Mouse (Mus musculus): Measurements from ENCODE around the gene Rai1. TPM values are rescaled to one million over a fixed set of nuclear protein-coding genes. Genes with fewer than 3 reads are reported as not detected.

Rai1 gene
- polyA plus RNA-seq, 1 experiment from 2014 or later = 3.7 TPM

DNA sequence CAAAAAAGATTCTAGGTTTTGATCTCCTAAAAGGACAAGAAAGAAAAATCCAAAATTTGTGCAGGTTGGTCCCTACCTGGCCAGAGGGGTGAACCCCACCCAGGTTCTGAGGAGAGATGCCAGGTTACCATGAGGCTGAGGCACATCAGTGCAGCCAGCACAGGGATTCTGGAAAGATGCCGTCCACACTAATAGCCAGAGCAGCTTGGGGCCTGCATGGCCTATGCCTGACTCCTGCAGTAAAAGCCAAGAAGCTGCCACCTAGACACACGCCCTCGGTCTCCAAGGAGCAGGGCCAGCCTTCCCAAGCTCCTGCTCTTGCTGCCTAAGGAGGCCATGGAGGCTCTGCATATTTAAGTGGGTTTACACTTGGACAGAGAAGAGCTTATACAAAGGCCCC is 126.5 kb downstream of the Rai1 start:
- ATAC-seq (ENCODE audit: low read depth) = no peak
- H3K4me1 ChIP-seq (ENCODE audit: control insufficient read depth, low read depth, low read length) = no peaks in the 10 kb centered on the region; the same call in none of the 2 replicates
- no peak overlapping the region for H3K4me3 ChIP-seq (ENCODE audit: low read depth, low read length)
- H3K36me3 ChIP-seq (ENCODE audit: control insufficient read depth, insufficient read depth) = no peaks in the 10 kb centered on the region
- no peaks in the 10 kb centered on the region for H3K27me3 ChIP-seq (ENCODE audit: control insufficient read depth, insufficient read depth, low read depth, low read length)
- WGBS (ENCODE audit: insufficient replicate concordance) = 85% methylated on average over 3 of the region's 3 CpGs
- H3K4me2 ChIP-seq (ENCODE audit: low read depth, low read length) = no peak overlapping the region
- no peak overlapping the region for H3K9ac ChIP-seq (ENCODE audit: low read depth, low read length)
- no peak overlapping the region for H3K27ac ChIP-seq (ENCODE audit: low read length)
- no peaks in the 10 kb centered on the region for H3K9me3 ChIP-seq (replicated peaks; ENCODE audit: control insufficient read depth, low read length)

DNA sequence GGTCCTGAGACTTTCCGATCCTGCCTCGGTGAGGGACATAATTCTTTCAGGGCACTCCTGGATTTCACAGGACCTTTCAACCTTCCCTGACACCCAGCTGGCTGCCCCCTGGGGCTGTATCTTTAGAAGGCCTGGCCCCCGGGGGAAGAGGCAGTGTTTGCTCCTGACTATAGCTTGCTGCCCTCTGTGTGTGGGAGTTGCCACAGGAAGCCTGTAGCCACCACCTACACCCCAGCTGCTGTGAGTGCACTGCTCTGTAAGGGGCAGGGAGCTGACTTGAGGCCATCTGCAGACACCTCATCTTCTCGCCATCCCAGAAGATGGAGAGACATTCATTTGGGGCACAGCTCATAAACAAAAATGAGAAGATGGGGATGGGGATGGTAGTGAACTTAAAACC is 127.1 kb downstream of the Rai1 start:
- 42% methylated on average over 4 of the region's 4 CpGs for WGBS (ENCODE audit: insufficient replicate concordance)
- H3K36me3 ChIP-seq (ENCODE audit: control insufficient read depth, insufficient read depth) = no peaks in the 10 kb centered on the region
- ATAC-seq (ENCODE audit: low read depth) = no peak

DNA sequence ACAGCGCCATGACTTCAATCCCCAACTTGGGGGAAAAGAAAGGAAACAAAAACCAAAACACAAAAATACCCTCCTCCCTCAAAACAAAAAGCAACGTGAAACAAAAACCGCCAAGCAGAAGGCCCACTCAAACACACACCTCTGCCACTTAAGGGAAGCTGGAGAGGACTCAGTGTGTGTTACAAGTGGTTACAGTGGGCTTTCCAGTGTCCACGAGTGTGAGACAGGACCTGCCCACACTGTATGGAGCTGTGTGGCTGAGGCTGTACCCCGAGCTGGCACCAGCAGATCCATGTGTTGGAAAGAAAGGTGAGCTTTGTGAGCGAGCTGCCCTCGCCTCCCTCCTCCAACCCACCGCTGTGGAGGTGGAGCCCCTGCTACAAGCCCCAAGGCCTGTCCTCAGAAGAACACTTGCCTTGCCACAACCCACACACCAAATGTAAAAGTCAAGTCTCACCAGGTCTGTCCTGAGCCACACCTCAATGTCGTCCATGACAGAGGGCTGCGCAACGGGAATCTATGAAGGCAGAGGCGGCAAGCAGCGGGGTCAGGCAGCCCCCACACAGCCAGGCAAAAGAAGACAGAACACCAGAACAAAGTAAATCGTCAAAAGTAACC is 127.7 kb downstream of the Rai1 start:
- Histone ChIP-seq H3K9me3 (replicated peaks; ENCODE audit: control insufficient read depth, low read length) (no peaks in the 10 kb centered on the region), H3K4me1 (ENCODE audit: control insufficient read depth, low read depth, low read length) (no peaks in the 10 kb centered on the region; the same call in none of the 2 replicates), H3K9ac (ENCODE audit: low read depth, low read length) (no peak overlapping the region), H3K4me2 (ENCODE audit: low read depth, low read length) (no peak overlapping the region), H3K27ac (ENCODE audit: low read length) (no peak overlapping the region), H3K4me3 (ENCODE audit: low read depth, low read length) (no peak overlapping the region), H3K27me3 (ENCODE audit: control insufficient read depth, insufficient read depth, low read depth, low read length) (no peaks in the 10 kb centered on the region), H3K36me3 (ENCODE audit: control insufficient read depth, insufficient read depth) (no peaks in the 10 kb centered on the region)
- WGBS (ENCODE audit: insufficient replicate concordance) = 74% methylated on average over 14 of the region's 14 CpGs
- ATAC-seq (ENCODE audit: low read depth) = no peak

More for the DNA sequence above, 127.1 kb downstream of the Rai1 start:
- Histone ChIP-seq H3K9ac (ENCODE audit: low read depth, low read length) (no peak overlapping the region), H3K9me3 (replicated peaks; ENCODE audit: control insufficient read depth, low read length) (no peaks in the 10 kb centered on the region), H3K4me2 (ENCODE audit: low read depth, low read length) (no peak overlapping the region), H3K27ac (ENCODE audit: low read length) (no peak overlapping the region), H3K4me1 (ENCODE audit: control insufficient read depth, low read depth, low read length) (no peaks in the 10 kb centered on the region; the same call in none of the 2 replicates), H3K4me3 (ENCODE audit: low read depth, low read length) (no peak overlapping the region), H3K27me3 (ENCODE audit: control insufficient read depth, insufficient read depth, low read depth, low read length) (no peaks in the 10 kb centered on the region)

DNA sequence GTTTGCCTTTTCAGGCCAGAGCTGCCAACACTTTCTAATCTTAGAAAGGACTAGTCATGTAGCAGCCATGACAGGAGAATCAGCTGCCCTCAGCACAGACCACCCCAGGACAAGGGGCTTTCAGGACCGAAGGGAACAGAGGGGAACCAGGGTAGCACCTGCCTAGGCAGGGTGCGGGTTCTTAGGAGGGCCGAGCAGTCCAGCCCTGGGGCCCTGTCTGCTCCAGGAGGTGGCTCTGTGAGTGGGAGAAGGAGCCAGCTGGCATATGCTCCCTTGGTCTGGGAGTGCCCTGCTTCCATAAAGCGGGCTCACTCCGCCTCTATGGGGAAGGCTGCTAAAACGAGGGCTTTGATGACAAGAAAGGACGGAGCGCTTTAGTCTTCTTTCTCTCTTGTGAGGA is 128.4 kb downstream of the Rai1 start:
- Histone ChIP-seq H3K9me3 (replicated peaks; ENCODE audit: control insufficient read depth, low read length) (no peaks in the 10 kb centered on the region), H3K4me3 (ENCODE audit: low read depth, low read length) (no peak overlapping the region), H3K9ac (ENCODE audit: low read depth, low read length) (no peak overlapping the region), H3K27ac (ENCODE audit: low read length) (no peak overlapping the region), H3K4me2 (ENCODE audit: low read depth, low read length) (no peak overlapping the region), H3K4me1 (ENCODE audit: control insufficient read depth, low read depth, low read length) (no peaks in the 10 kb centered on the region; the same call in none of the 2 replicates), H3K27me3 (ENCODE audit: control insufficient read depth, insufficient read depth, low read depth, low read length) (no peaks in the 10 kb centered on the region), H3K36me3 (ENCODE audit: control insufficient read depth, insufficient read depth) (no peaks in the 10 kb centered on the region)
- no peak for ATAC-seq (ENCODE audit: low read depth)
- 81% methylated on average over 8 of the region's 8 CpGs for WGBS (ENCODE audit: insufficient replicate concordance)

DNA sequence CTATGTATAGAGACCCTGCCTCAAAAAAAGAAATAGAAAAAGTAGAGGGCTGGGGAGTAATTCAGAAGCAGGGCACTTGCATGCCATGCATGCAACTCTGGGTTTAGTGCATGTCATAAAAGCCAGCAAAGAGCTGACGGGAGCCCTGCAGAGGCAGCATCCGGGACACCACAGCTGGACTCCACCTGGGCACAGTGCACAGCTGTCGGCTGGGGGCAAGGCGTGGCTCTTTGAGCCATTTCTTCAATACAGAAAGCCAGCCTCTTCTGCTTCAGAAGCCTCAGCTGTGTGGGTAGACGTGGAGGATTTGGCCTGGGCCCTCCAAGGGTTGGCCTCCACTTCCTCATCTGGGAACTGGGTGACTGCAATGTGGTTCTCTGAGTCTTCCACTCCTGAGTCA is 130.5 kb downstream of the Rai1 start:
- H3K4me2 ChIP-seq (ENCODE audit: low read depth, low read length) = no peak overlapping the region
- H3K4me1 ChIP-seq (ENCODE audit: control insufficient read depth, low read depth, low read length) = no peaks in the 10 kb centered on the region; the same call in none of the 2 replicates
- H3K9ac ChIP-seq (ENCODE audit: low read depth, low read length) = no peak overlapping the region
- H3K27ac ChIP-seq (ENCODE audit: low read length) = no peak overlapping the region
- H3K36me3 ChIP-seq (ENCODE audit: control insufficient read depth, insufficient read depth) = peaks cover 4% of the 10 kb centered on the region
- H3K4me3 ChIP-seq (ENCODE audit: low read depth, low read length) = no peak overlapping the region
- no peak for ATAC-seq (ENCODE audit: low read depth)
- no peaks in the 10 kb centered on the region for H3K9me3 ChIP-seq (replicated peaks; ENCODE audit: control insufficient read depth, low read length)
- H3K27me3 ChIP-seq (ENCODE audit: control insufficient read depth, insufficient read depth, low read depth, low read length) = no peaks in the 10 kb centered on the region
- 70% methylated on average over 5 of the region's 5 CpGs for WGBS (ENCODE audit: insufficient replicate concordance)

DNA sequence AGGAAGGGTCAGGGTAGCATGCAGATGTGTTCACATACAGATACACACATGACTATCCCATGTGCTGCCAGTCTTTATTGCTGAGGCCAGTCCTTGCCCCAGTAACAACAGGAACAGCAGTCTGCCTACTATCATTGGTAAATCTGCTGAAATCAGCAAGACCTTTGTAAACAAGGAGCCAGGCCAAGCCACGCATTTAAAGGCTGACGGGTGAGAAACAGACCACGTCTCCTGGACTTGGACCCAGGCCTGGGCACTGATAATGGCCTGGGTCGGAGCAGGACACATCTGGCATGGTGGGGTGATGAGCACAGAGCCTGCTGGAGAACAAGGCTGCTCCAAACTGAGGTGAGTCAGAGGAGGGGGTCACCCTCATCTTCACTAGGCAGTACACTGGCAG is 135.7 kb downstream of the Rai1 start:
- H3K36me3 ChIP-seq (ENCODE audit: control insufficient read depth, insufficient read depth) = peaks cover 5% of the 10 kb centered on the region
- no peak overlapping the region for H3K27ac ChIP-seq (ENCODE audit: low read length)
- no peaks in the 10 kb centered on the region; the same call in none of the 2 replicates for H3K4me1 ChIP-seq (ENCODE audit: control insufficient read depth, low read depth, low read length)
- H3K9me3 ChIP-seq (replicated peaks; ENCODE audit: control insufficient read depth, low read length) = no peaks in the 10 kb centered on the region
- no peak overlapping the region for H3K4me2 ChIP-seq (ENCODE audit: low read depth, low read length)
- no peak overlapping the region for H3K9ac ChIP-seq (ENCODE audit: low read depth, low read length)
- 71% methylated on average over 4 of the region's 4 CpGs for WGBS (ENCODE audit: insufficient replicate concordance)
- no peak overlapping the region for H3K4me3 ChIP-seq (ENCODE audit: low read depth, low read length)
- no peak for ATAC-seq (ENCODE audit: low read depth)
- H3K27me3 ChIP-seq (ENCODE audit: control insufficient read depth, insufficient read depth, low read depth, low read length) = no peaks in the 10 kb centered on the region

DNA sequence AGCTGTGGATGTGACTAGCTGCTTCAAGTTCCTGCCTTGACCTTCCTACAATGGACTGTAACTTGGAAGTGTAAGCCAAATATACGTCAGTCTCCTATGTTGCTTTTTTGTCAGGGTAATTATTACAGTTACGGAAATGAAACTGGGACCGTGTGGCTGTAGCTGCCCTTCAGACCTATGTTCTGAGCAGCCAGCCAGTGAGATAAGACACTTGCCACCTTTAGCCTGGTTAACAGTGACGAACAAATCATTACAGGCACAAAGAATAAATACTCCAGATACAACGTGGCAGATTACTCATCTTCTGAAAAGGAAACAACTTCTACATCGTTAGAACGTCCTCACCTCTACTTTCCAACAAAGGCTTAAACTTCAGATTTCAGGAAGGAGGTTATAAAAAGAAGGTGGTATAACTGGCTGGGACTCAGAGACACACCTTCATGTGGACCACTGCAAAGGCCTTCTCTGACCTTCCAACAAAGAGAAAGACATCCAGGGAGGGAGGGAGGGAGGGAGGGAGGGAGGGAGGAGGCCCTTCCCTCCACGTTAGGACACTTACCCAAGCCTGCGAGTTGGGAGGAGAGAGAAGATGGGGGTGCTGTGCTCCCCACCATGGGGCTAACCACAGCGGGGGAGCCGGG is 139.8 kb downstream of the Rai1 start:
- no peak for ATAC-seq (ENCODE audit: low read depth)
- H3K36me3 ChIP-seq (ENCODE audit: control insufficient read depth, insufficient read depth) = peaks cover 5% of the 10 kb centered on the region
- no peak overlapping the region for H3K4me3 ChIP-seq (ENCODE audit: low read depth, low read length)
- H3K4me2 ChIP-seq (ENCODE audit: low read depth, low read length) = no peak overlapping the region
- H3K9ac ChIP-seq (ENCODE audit: low read depth, low read length) = no peak overlapping the region
- no peak overlapping the region for H3K27ac ChIP-seq (ENCODE audit: low read length)
- H3K27me3 ChIP-seq (ENCODE audit: control insufficient read depth, insufficient read depth, low read depth, low read length) = no peaks in the 10 kb centered on the region
- WGBS (ENCODE audit: insufficient replicate concordance) = 67% methylated on average over 11 of the region's 11 CpGs
- H3K4me1 ChIP-seq (ENCODE audit: control insufficient read depth, low read depth, low read length) = no peaks in the 10 kb centered on the region
- H3K9me3 ChIP-seq (replicated peaks; ENCODE audit: control insufficient read depth, low read length) = no peaks in the 10 kb centered on the region

DNA sequence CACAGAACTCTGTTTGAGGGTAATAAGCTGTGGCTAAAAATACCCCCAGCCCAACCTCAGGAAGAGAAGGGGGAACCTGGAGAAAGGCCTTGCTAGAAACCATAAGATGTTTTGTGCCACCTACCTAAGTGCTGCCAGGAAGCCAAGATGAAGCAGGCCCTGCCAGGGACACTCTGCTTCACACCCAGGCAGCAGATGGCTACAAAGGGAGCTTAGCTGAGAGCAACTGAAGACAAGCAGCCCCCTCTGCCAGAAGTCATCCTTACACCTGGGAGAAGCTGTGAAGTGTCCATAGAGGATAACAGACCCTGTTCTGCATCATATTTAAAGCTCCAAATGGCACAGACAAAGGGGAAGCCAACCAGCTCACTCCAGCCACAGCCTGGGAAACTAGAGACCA is 141.3 kb downstream of the Rai1 start:
- Histone ChIP-seq H3K4me1 (ENCODE audit: control insufficient read depth, low read depth, low read length) (no peaks in the 10 kb centered on the region), H3K27me3 (ENCODE audit: control insufficient read depth, insufficient read depth, low read depth, low read length) (no peaks in the 10 kb centered on the region), H3K4me2 (ENCODE audit: low read depth, low read length) (no peak overlapping the region), H3K9me3 (replicated peaks; ENCODE audit: control insufficient read depth, low read length) (no peaks in the 10 kb centered on the region), H3K27ac (ENCODE audit: low read length) (no peak overlapping the region), H3K36me3 (ENCODE audit: control insufficient read depth, insufficient read depth) (no peaks in the 10 kb centered on the region), H3K4me3 (ENCODE audit: low read depth, low read length) (no peak overlapping the region), H3K9ac (ENCODE audit: low read depth, low read length) (no peak overlapping the region)
- ATAC-seq (ENCODE audit: low read depth) = no peak

DNA sequence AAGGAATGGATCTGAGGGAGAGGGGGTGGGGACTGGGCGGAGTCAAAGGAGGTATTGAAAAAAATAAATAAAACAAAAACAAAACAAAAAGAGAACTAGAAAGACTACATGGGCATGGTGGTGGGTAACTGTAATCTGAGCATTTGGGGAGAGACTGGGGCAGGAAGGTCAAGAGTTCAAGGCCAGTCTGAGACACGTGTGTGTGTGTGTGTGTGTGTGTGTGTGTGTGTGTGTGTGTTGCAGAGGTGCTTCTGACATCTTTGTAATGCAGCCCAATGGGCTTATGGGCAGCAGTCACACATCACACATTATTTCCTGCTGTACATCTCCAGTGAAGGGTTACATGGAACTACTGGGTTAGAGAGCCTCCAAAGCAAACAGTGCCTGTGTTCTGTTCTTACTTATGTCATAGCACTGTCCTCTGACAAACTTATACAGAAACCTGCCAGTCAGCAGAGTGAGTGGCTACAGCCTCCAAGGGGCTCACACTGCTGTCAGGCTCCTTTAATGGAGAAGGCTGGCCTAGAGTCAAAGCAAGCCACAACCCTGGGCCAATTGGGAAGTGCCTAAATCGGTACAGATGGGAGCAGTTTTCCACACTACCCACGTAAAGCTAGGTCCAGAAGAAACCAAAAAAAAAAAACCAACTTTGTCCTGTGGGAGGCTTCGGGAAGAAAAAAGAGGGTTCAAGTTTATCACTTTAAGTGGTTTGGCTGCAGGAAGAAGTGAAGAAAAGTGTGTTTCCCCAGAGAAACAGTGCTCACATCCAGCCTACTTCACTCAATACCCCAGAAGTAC is 143.1 kb downstream of the Rai1 start:
- no peaks in the 10 kb centered on the region for H3K27me3 ChIP-seq (ENCODE audit: control insufficient read depth, insufficient read depth, low read depth, low read length)
- no peaks in the 10 kb centered on the region for H3K4me1 ChIP-seq (ENCODE audit: control insufficient read depth, low read depth, low read length)
- H3K9me3 ChIP-seq (replicated peaks; ENCODE audit: control insufficient read depth, low read length) = no peaks in the 10 kb centered on the region
- ATAC-seq (ENCODE audit: low read depth) = no peak
- H3K9ac ChIP-seq (ENCODE audit: low read depth, low read length) = no peak overlapping the region
- H3K4me2 ChIP-seq (ENCODE audit: low read depth, low read length) = no peak overlapping the region
- no peak overlapping the region for H3K27ac ChIP-seq (ENCODE audit: low read length)
- 45% methylated on average over 5 of the region's 5 CpGs for WGBS (ENCODE audit: insufficient replicate concordance)
- H3K4me3 ChIP-seq (ENCODE audit: low read depth, low read length) = no peak overlapping the region
- no peaks in the 10 kb centered on the region for H3K36me3 ChIP-seq (ENCODE audit: control insufficient read depth, insufficient read depth)

Measured in liver, embryonic 16.5 days (tissue).